Mouse (Mus musculus) ovary, adult 18-20 months (tissue): Measurements from ENCODE around the gene Ncoa7.

ENCODE experiments used
- DNase-seq: peaks from one replicate; pipeline ENCODE4 v3.0.0; 2022; ENCODE audit warnings: low spot score, mixed read lengths

Ncoa7 gene

GRCm38 (mm10) chr10:30745238-30745974 lies 57.7 kb downstream of the Ncoa7 start:
- no peak for DNase-seq

- DNase-seq = no peak
Observed at GRCm38 (mm10) chr10:30743275-30743674, 59.9 kb downstream of the Ncoa7 start.

- no peak for DNase-seq
Observed at GRCm38 (mm10) chr10:30738403-30738802, 64.7 kb downstream of the Ncoa7 start.

DNA sequence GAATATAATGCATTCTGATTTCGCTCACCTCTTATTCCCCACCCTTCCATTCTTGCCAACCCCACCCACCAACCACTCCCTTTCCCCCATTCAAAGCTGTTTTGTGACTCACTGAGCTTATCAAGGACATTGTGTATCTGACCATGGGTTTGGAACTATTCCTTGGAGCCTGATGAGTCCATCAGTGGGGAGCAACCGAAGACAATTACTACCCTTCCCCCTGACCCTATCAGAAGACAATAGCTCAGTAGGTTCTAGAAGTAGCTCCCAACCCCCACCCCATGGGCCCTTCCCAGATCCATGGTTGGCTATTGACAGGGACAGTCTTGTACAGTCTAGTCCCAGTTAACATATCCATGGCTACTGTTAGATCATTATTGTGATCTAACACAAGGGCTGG lies 65.8 kb downstream of the Ncoa7 start:
- no peak for DNase-seq

DNA sequence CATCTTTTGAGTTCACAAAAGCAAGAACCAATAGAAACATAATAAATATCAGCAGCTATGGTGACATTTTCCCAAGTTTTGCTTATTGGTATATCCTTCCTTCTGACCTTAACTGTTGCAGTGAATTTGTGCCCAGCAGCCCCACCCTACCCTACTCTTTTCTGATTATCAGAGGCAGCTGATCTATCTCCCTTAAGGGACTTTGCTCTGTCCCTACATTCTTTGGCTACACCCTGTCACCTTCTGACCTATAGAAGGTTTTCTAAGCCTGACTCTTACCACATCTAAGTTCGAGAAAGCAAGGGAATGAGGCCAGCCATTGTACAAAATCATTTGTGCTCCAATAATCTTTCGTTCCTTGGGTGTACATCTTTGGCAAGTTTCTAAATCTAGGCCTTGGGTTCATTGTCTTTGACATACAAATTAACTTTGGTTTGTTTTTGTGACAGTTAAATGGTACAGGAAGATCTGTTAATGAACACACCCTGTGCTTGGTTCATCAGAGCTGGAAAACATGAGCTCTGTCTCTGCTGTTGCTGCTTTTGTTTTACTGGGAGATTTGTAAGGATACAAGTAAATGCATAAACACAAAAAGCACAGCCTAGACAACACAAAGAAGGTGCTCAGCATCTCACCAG lies 69.9 kb downstream of the Ncoa7 start:
- no peak for DNase-seq

DNA sequence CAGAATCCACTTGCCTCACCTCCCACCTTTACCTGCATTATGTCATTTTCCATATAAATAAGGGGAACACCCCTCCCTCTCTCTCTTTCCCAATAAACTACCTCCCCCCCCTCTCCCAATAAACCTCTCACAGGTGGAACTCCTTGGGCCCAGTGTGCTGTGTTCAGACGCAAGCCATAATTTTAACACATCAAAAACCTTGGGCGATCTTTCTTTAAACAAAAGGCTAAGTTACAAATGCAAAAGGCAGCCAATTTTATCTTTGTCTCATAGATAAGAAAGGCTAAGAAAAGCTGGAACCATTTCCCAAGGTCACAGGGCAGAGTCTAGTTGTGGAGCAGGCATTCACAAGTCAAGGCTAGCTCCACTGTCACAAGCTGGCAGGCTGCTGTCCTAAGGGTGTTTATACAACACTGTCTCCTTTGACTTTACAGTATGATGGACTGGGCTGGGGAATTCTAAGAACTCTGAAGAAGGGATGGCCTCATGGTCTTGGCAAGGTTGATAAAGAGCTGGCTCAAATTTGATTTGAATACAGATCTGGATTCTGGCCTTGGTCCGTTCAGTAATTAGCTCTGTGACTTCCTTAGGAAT lies 71.7 kb downstream of the Ncoa7 start:
- DNase-seq = peak; percentile 82

DNA sequence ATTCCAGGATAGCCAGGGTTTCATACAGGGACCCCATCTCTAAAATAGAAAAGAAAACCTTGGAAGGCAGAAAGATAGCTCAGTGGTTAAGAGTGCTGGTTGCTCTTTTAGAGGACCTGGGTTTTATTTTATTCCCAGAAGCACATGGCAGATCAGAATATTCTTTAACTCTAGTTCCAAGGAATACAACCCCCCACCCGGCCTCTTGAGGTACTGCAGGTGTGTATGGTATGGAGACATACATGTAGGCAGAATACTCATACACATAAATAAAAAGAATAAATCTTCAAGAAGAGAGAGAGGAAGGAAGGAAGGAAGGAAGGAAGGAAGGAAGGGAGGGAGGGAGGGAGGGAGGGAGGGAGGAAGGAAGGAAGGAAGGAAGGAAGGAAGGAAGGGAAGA lies 72.3 kb downstream of the Ncoa7 start:
- no peak for DNase-seq

DNA sequence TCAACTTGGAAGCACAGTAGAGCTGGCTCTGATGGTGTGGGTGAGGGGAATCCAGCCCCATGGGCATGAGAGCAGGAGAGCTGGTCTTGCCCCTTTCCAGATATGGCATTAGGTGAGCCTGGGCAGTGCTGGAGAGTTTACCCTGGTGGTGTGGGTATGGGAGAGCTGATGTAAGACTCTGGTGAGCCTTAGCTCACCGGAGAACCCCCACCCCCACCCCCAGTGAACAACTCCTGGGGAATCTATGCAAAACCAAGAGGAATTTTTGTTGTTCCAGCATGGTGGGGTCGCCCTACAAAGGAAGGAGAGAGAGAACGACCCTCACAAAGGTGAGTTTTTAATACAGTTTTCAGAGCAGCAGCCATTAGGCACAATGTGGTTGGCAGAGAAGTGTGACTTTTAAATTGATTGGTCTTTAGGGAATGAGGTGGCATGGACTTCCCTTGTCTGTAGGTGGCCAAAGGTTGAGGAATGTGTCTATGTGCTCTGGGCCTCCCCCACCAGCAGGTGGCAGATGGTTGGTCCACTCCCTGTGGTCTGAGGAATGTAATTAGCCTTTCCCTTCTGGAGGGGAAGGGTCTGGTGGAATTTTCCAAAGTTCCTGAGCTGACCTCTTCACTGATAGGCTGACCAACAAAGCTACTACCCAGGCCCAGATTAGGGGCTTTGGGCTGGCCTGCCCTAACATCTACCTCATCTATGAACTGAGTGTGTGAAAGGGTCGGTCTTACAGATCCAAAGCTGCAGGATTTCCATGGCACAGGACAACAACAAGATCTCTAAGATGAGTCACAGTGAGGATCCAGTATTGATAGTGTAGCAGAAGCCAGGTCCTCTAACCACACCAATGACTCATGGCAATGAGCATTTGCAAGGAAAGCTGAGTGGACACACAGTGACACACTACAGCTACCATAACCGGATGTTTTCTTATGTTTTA lies 73.7 kb downstream of the Ncoa7 start:
- DNase-seq = no peak

DNA sequence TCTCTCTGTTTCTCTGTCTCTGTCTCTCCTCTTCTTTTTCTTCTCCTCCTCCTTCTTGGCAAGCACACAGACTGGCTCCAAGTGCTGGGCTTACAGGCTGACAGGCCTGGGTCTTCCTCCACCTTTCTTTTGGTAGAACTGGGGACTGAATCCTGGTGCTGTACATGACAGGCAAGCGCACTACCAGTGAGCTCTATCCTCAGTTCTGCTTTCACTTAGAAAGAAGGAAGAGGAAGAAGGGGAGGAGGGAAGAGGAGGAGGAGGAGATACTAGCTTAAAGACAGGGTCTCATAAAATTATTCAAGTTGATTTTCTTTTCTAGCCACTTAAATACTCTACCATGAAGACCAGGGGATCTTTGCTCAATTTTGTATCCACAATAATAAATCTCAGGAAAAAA lies 80.1 kb downstream of the Ncoa7 start:
- DNase-seq = no peak

- DNase-seq = no peak
Observed at GRCm38 (mm10) chr10:30720556-30720955, 82.6 kb downstream of the Ncoa7 start.

GRCm38 (mm10) chr10:30719947-30720346 lies 83.2 kb downstream of the Ncoa7 start:
- no peak for DNase-seq

DNA sequence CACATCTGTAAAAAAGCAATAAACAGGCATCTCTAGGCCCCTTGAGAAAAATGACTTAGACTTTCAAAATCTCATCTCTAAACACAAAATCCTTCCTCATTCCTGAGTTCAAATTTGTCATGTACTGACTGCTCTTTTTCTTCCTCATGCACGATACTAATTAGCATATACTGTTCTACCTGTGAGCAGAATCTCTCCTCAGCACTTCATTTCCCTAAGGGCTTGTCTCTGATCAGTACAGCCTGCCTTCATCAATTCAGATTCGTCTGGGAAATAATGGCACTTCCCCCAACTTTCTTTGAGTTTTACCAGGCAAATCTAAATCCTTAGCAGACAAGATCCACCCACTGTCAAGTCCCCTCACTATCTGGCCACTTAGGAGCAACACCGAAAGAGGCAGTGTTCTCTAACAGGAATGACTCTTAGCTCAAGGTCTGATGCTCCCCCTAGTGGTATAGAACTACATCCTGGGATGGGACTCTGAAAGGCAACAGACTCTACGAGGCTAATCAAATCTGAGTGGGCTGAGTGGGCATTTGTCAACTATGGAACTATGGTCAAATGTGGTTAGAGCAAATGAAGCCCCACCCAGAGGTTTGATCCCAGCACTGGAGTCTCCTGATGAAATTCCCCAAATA lies 84.3 kb downstream of the Ncoa7 start:
- peak; percentile 15 for DNase-seq

DNA sequence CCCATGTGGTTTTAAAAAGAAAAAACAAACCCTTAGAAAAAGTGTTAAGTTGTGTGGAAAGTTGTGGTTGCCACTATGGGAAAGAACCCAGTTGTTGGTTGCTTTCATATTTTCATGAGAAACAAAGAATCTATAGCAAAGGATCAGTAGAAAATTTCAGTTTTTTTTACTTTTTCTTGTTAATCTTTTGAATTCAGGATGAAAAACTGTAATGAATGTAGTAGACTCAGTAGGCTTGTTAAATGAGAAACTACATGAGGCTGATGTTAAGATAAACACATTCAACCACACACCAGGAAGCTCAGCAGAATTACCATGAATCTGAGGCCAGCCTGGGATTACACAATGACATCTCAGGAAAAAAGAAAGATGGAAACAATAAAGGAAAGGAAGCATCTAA lies 87.0 kb downstream of the Ncoa7 start:
- no peak for DNase-seq

DNA sequence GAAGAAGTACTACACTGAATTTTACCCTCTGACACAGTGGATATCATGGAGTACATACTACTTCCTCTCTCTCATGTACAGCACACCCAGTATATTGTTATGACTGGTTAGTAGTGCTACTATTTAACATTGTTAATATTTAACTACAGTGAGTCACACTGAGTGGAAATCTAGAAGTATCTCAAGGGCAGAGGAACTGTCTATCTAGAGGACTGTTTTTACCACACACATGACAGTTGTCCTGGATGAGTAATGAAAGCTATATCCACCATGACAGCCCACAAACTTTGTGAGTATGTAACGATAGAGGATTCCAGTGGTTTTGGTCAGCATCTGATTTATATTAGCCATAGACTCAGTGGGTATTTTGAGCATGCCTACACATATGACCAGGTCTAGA lies 90.6 kb downstream of the Ncoa7 start:
- no peak for DNase-seq

- DNase-seq = no peak
Observed at GRCm38 (mm10) chr10:30709846-30710403, 93.2 kb downstream of the Ncoa7 start.

DNA sequence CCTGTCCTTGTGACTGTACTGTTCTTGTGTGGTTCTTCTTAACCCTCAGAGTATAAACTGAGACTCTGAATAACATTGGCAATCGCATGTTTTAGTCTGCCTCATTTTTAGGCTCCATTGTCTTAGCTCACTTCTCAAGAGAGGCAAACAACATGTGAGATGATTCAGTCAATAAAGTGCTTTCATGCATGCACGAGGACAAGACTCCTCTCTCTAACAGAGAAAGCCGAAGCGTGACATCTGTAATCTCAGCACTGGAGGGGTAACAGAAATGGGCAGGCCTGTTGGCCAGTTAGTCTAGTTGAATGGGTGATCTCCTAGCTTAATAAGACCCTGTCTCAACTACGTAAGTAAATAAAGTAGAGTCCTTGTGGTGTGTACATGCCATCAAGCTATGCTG lies 95.1 kb downstream of the Ncoa7 start:
- DNase-seq = no peak

DNA sequence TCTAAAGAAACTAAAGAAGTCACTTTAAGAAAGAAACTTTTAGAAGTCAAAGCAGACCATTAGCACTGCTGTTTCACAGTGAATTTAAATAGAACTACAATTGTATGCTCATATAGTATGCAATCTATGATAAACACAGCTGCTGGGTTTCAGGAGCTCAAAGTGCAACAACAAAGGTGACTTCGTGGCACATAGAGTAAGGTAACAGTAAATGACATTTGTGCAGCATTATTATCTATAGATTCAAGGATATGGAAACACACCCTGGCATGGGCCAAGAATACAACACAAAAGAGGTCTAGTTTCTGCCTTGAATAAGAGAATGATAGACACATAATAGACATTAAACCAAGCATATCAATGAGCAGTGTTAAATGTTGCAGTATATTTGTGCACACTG lies 100.5 kb downstream of the Ncoa7 start:
- DNase-seq = no peak

- DNase-seq = no peak
Observed at GRCm38 (mm10) chr10:30686862-30687261, 116.3 kb downstream of the Ncoa7 start.

DNA sequence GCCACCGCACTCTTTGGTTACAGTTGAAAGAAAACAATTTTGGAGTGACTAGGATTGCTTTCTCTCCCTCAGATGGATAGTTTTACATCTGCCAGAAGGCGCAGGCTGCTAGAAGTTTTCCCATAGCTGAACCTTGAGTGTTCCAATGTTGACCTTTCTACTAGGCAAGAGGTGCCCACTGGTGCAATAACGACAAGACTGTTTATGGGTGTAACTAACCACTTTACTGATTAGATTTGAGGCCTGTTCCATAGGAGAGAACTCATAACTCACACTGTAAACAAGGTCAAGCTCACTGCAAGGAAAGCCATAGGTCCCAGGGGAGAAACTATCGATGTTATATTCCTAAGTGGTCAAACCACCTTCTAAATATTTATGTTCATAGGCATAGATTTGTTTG lies 119.7 kb downstream of the Ncoa7 start:
- DNase-seq = no peak

GRCm38 (mm10) chr10:30679756-30680155 lies 123.4 kb downstream of the Ncoa7 start:
- DNase-seq = no peak

- no peak for DNase-seq
Observed at GRCm38 (mm10) chr10:30678051-30678450, 125.1 kb downstream of the Ncoa7 start.

DNA sequence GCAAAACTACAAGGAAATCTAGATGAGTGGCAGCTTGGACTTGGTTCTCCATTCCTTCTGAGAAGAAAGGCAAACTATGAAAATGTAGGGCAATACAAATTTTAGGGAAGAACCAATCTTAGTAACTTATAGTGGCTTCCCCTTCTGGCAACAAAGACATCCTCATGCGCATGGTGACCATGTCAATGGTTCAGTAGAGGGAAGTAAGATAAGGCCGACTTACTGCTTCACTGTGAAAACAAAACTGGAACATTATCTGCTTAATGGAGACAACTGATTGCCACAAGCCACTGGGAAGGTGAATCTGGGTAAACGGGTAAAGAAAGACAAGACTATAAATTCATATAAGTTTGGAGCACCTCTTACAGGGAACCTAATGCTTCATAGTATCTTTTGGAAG lies 128.3 kb downstream of the Ncoa7 start:
- DNase-seq = no peak
